Mouse (Mus musculus) liver, adult 2 months (tissue): ENCODE data around the gene Tnfrsf21.

Source experiments
- CTCF ChIP-seq: fragments of 200-500 bp; IDR thresholded peaks from 2 replicates; pipeline ENCODE4 v1.5.1; 2011; ENCODE audit warnings: low read depth, low read length, control low read depth
- POLR2A ChIP-seq: fragments of 200-500 bp; IDR thresholded peaks from 2 replicates; pipeline ENCODE4 v1.6.1; 2011; ENCODE audit warnings: low read length, control low read depth; ENCODE audit not compliant: insufficient read depth; ENCODE audit errors: extremely low read depth

- no peak for TF ChIP-seq CTCF
- no peak for TF ChIP-seq POLR2A
These were observed 36.4 kb downstream of the Tnfrsf21 start for GRCm38 (mm10) chr17:43052791-43053190.
